Mouse (Mus musculus) forebrain, postnatal 0 days (tissue): ENCODE measurements around the gene Pde4dip. TPM values are rescaled to one million over a fixed set of nuclear protein-coding genes. Genes with fewer than 3 reads are reported as not detected.

Experiments used
- ATAC-seq: fragments of 200-750 bp; cut with Nextera tagmentation; 2 replicates; pipeline ENCODE4 v1.8.0; 2017; ENCODE audit warnings: mild to moderate bottlenecking, moderate library complexity
- DNase-seq: peaks from one replicate; pipeline ENCODE4 v3.0.0-alpha.2; 2015
- H3K27ac ChIP-seq: fragments of 300-500 bp; sonication (generic); 2 replicates; pipeline ENCODE4 v1.5.1; 2014; ENCODE audit warnings: low read depth, mild to moderate bottlenecking, antibody characterized with exemption, low read length, moderate library complexity, mixed read lengths
- H3K27me3 ChIP-seq: fragments of 300-500 bp; sonication (generic); 2 replicates; pipeline ENCODE4 v1.6.1; 2014; ENCODE audit warnings: mild to moderate bottlenecking, low read length, mixed read lengths; ENCODE audit not compliant: insufficient read depth
- H3K36me3 ChIP-seq: fragments of 300-500 bp; sonication (generic); 2 replicates; pipeline ENCODE4 v1.6.1; 2014; ENCODE audit warnings: mild to moderate bottlenecking, moderate library complexity; ENCODE audit not compliant: insufficient read depth
- H3K4me1 ChIP-seq: fragments of 300-500 bp; sonication (generic); 2 replicates; pipeline ENCODE4 v1.6.1; 2014; ENCODE audit warnings: antibody characterized with exemption; ENCODE audit not compliant: insufficient read depth
- H3K4me2 ChIP-seq: fragments of 300-500 bp; sonication (generic); 2 replicates; pipeline ENCODE4 v1.6.1; 2014; ENCODE audit warnings: low read depth, mild to moderate bottlenecking, moderate library complexity
- H3K4me3 ChIP-seq: fragments of 300-500 bp; sonication (generic); 2 replicates; pipeline ENCODE4 v1.5.1; 2014; ENCODE audit warnings: low read depth, low read length, mixed read lengths
- H3K9ac ChIP-seq: fragments of 300-500 bp; sonication (generic); 2 replicates; pipeline ENCODE4 v1.6.1; 2014; ENCODE audit warnings: mild to moderate bottlenecking
- H3K9me3 ChIP-seq: fragments of 300-500 bp; sonication (generic); 2 replicates; pipeline ENCODE4 v1.6.1; 2016; ENCODE audit warnings: low read length
- CTCF ChIP-seq: sonication (generic); IDR thresholded peaks from 2 replicates; pipeline ENCODE4 v1.5.1; 2016; ENCODE audit warnings: antibody characterized with exemption, control low read depth, low read depth
- WGBS: fragments of 180-500 bp; shearing (Covaris S2); extraction: QIAGEN DNeasy Blood & Tissue Kit; methylation state at CpG from one replicate; pipeline ENCODE4 v1.1.7; 2014; 5-methylcytosine and 5-hydroxymethylcytosine counted together
- polyA plus RNA-seq: library from polyadenylated mRNA; unstranded; fragments of >200 nt; fragmentation: Nextera tagmentation; extraction: Ambion mirVana; gene quantifications from 2 replicates; pipeline ENCODE4 v1.2.1, GENCODE M21; 2015
- total RNA-seq: library from RNA; depleted of rRNA; stranded (reverse); fragments of >200 nt; gene quantifications from 2 replicates; pipeline ENCODE4 v1.2.3, GENCODE M21; 2014

Pde4dip gene
- total and polyA plus RNA-seq, 2 experiments from 2014 or later, result 53.1 to 118 TPM

GRCm38 (mm10) chr3:97681321-97682158, 207.0 kb downstream of the Pde4dip start:
- Histone ChIP-seq H3K9ac (peak overlapping the region; percentile 55), H3K36me3 (no peaks in the 10 kb centered on the region), H3K27ac (no peak overlapping the region), H3K4me2 (peak overlapping the region; percentile 60), H3K4me1 (no peaks in the 10 kb centered on the region), H3K27me3 (no peaks in the 10 kb centered on the region), H3K4me3 (peak overlapping the region; percentile 44), H3K9me3 (no peaks in the 10 kb centered on the region)
- peak; percentile 59 for ATAC-seq
- peak; percentile 75 for TF ChIP-seq CTCF
- WGBS, result under 1% methylated on average over 33 of the region's 33 CpGs
- DNase-seq, result peak; percentile 85

- Histone ChIP-seq H3K4me1 (no peaks in the 10 kb centered on the region), H3K9me3 (no peaks in the 10 kb centered on the region), H3K27ac (no peak overlapping the region), H3K27me3 (no peaks in the 10 kb centered on the region), H3K4me2 (peak overlapping the region; percentile 60), H3K9ac (peak overlapping the region; percentile 55), H3K36me3 (no peaks in the 10 kb centered on the region), H3K4me3 (peak overlapping the region; percentile 44)
- peak; percentile 82 for ATAC-seq
- peak; percentile 83 for TF ChIP-seq CTCF
- peak; percentile 80 for DNase-seq
- 1% methylated on average over 28 of the region's 28 CpGs for WGBS
These were observed 207.7 kb downstream of the Pde4dip start for GRCm38 (mm10) chr3:97680631-97681320.

GRCm38 (mm10) chr3:97678416-97678815, 210.1 kb downstream of the Pde4dip start:
- H3K9me3 ChIP-seq, result no peaks in the 10 kb centered on the region

GRCm38 (mm10) chr3:97676126-97676525, 212.4 kb downstream of the Pde4dip start:
- H3K27me3 ChIP-seq, result no peaks in the 10 kb centered on the region
- no peak overlapping the region for H3K27ac ChIP-seq
- TF ChIP-seq CTCF, result no peak
- H3K4me1 ChIP-seq, result no peaks in the 10 kb centered on the region
- H3K36me3 ChIP-seq, result peaks cover 9% of the 10 kb centered on the region; the same call in 1 of the 2 replicates
- no peak for DNase-seq
- no peaks in the 10 kb centered on the region for H3K9me3 ChIP-seq
- H3K4me3 ChIP-seq, result no peak overlapping the region
- H3K9ac ChIP-seq, result no peak overlapping the region
- H3K4me2 ChIP-seq, result no peak overlapping the region
- no peak for ATAC-seq
- 95% methylated on average over 3 of the region's 3 CpGs for WGBS

More at GRCm38 (mm10) chr3:97678416-97678815, 210.1 kb downstream of the Pde4dip start:
- DNase-seq (no peak), ATAC-seq (no peak)
- H3K4me2 ChIP-seq, result no peak overlapping the region
- H3K27me3 ChIP-seq, result no peaks in the 10 kb centered on the region
- no peaks in the 10 kb centered on the region for H3K4me1 ChIP-seq
- TF ChIP-seq CTCF, result no peak
- H3K9ac ChIP-seq, result no peak overlapping the region
- 96% methylated on average over 3 of the region's 3 CpGs for WGBS
- H3K27ac ChIP-seq, result no peak overlapping the region
- H3K36me3 ChIP-seq, result no peaks in the 10 kb centered on the region
- no peak overlapping the region for H3K4me3 ChIP-seq

GRCm38 (mm10) chr3:97674644-97675110, 213.8 kb downstream of the Pde4dip start, which contains the start of gene Gm17651:
Gene Gm17651, minus strand, starts transcription at chr3:97674694.
- DNase-seq (no peak), ATAC-seq (no peak)
- Histone ChIP-seq H3K4me2 (no peak within 1 kb of the TSS), H3K9me3 (no peaks in the 10 kb centered on the region), H3K27me3 (no peaks in the 10 kb centered on the region), H3K4me3 (no peak within 1 kb of the TSS), H3K9ac (no peak within 1 kb of the TSS), H3K36me3 (peaks cover 18% of the 10 kb centered on the region), H3K27ac (no peak within 1 kb of the TSS), H3K4me1 (no peaks in the 10 kb centered on the region)
- 89% methylated on average over 7 of the region's 7 CpGs for WGBS
- no peak for TF ChIP-seq CTCF

GRCm38 (mm10) chr3:97667093-97667675, 221.3 kb downstream of the Pde4dip start:
- Histone ChIP-seq H3K4me1 (no peaks in the 10 kb centered on the region), H3K27me3 (no peaks in the 10 kb centered on the region), H3K9ac (no peak overlapping the region), H3K9me3 (no peaks in the 10 kb centered on the region), H3K27ac (no peak overlapping the region), H3K4me3 (no peak overlapping the region), H3K4me2 (no peak overlapping the region), H3K36me3 (peaks cover 79% of the 10 kb centered on the region)
- no peak for TF ChIP-seq CTCF
- ATAC-seq (no peak), DNase-seq (no peak)
- 87% methylated on average over 14 of the region's 14 CpGs for WGBS
